Mouse (Mus musculus): ENCODE data around the gene Mtmr3.

The Mtmr3 gene

DNA sequence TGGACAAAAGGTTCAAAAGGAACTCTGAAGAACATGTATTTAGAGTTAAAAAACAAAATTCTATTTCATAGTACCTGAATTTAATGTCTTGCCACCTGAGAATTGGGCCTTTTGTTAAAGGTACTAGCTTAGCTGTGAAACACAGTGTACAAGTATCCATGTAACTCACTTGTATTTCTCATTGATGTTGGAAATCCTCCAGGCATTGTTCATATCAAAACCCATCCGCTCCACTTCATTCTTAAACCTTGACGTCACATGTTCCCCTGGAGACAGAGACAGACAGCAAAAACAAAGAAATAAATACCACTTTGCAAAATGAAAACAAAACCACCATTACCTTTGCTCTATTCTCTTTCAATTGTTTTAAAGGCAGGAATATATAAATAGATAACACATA, 87.2 kb downstream of the Mtmr3 start:
- DNase-seq, result no peak

DNA sequence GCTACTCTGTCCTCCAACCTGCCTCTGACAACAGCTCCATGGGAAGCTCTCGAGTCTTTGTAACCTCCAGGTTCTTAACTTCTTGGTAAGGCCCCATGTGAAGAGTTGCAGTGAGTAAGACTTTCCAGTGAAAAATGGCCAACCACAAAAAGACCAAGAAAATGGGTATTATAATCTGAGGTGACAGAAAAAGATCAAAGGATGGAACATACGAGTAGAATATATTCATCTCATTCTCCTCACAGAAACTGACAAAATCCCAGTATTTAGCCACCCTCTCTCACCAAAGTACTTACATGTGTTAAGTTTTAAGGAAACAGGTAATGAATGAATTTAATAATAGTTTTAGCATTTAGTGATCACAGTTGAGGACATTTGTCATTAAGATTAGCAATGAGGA, 88.2 kb downstream of the Mtmr3 start:
- DNase-seq, result no peak

DNA sequence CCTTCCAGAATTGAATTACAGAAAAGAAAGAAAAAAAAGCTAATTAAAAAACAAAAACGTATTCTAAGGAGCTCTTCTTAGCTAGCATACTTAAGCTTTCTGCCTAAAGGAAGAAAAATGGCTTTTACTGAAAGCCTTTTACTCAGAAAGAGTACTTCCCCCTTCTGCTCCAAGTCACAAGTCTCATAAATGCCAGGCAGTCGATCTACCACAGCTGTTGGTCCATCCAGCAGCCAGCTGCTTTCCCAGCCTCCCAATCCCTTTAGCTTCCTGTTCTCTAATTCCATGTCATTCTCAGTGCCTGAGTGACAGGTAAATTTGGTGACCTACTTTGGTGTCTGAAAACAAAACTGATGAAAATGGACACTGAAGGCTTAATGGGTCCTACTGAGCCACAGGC, 92.5 kb downstream of the Mtmr3 start:
- DNase-seq, result no peak

DNA sequence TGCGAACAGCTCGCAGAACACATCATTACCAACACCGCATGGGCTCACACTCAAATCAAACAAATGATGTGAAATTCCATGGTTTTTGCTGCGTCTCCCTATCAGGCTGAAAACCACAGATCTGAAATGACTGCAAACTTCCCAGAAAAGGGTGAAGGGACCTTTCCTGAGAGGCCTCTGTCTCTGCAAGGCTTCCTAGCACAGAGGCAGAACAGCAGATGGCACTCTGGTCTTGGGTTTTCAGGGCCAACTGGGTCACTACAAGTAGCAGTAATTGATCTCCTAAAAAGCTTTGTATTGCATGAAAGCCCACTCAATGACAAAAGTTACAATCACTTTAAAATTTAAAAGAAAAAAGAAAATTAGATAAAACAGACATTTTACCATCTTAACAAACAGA, 93.8 kb downstream of the Mtmr3 start:
- DNase-seq, result no peak

DNA sequence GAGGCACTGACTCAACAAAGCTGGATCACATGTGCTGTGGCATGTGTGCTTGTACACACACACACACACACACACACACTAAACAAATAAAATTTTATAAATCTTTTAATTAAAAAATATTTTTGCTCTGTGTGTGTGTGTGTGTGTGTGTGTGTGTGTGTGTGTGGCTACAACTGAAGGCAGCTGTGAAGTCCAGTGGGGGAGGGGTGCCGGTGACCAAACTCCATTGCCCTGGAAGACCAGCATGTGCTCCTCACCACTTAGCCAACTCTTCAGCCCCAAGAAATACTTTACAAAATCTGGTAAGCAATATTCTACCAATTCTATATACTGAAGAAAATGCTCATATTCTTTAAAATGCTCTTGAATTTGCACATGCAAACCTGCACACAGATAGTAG, 94.4 kb downstream of the Mtmr3 start:
- no peak for DNase-seq

DNA sequence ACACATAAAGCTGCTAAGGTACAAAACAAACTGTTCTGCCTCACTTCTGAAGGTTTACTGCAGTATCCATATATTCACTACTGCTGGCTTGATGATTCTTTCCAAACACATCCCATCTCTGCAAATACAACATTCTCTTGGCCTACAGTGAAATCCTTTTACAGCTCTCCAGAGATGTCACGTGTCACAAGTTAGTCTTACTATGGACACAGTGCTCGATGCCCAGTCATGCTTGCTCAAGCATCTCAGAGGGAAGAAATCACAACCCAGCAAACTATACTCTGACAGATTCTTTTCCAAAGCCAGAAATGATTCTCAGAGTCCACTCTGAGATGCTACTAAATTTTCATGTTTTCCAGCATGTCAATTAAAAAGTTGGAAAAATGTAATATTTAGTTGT, 95.2 kb downstream of the Mtmr3 start:
- no peak for DNase-seq

DNA sequence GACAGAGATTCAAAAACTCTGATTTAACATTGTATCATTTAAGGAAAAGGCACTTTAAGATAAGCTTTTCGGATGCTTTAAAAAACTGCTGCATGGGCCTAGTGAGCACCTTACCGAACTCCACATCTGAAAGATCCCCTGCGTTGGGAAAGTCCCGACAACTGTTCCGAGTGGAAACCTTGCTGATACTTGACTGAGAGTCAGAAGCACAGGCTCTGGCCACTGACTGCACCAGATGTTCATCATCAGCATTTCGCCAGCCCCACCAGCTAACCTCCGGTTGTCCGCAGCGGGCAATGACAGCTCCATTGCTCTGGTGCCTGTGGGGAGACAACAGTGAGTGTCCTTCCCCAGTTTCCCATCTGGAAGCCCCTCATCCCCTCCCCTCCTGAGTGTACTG, 95.9 kb downstream of the Mtmr3 start:
- no peak for DNase-seq

DNA sequence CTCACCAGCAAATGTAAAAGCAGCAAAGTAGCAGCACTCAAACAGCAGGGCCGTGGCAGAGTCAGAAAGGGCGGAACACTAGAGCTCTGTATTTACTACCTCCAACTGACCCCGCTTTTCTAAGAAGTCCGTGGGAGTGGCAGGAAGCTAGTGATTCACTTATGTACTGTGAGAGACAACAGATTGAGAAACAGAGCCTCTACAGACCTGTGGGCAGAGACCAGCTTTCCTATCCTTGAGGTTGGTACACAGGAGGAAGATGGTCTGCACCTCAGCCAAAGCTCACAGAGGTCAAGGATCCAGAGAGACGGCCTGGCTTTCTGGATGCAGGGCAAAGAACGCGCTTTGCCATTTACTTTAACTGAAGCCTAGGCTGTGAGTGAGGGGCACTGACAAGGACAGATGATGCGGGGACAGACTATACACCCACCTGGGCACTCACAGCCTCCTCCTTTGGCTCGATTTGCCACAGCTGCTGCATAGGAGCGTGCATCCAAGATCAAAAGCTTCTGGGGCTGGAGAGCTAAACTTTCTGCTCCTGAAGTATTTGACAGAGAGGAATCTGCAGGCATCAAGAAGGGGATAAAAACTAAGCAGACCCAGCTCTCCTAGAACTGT, 97.1 kb downstream of the Mtmr3 start:
- no peak for DNase-seq

DNA sequence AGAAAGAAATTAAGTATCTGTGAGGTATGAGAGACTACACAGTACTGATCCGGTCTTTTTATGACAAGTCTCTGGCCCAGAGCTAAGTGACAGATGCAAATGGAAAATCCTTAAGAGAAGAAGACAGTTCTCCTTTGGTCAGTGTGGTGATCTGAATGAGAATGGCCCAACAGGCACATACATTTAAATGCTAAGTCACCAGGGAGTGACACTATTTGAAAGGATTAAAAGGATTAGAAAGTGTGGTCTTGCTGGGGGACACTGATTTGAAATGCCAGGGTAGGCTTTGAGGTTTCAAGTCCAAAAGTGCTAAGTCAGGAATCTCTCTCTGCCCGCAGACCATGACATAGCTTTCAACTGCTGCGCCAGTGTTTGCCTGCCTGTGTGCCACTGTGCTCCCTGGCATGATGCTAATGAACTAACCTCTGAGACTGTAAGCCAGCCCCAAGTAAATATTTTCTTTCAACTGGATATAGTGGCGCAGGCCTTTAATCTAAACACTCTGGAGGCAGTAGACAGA, 99.6 kb downstream of the Mtmr3 start:
- DNase-seq, result no peak

DNA sequence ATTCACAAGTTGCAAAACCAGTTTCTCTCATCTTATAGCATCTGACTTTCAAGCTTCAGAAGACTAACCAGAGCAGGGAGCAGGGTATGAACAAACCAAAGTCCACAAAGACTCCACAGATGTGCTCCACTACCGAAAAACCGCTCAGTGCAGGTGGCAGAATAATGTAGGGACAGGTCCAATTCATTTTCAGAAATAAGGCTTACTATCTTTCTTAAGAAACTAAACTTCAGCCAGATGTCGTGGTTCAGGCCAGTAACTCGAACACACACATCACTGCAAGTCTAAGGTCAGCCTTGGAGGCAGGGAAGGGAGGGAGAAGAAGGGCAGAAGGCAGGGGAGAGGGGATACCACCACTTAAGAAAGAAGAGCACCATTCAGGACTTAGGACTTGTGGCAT, 105.5 kb downstream of the Mtmr3 start:
- DNase-seq, result no peak

DNA sequence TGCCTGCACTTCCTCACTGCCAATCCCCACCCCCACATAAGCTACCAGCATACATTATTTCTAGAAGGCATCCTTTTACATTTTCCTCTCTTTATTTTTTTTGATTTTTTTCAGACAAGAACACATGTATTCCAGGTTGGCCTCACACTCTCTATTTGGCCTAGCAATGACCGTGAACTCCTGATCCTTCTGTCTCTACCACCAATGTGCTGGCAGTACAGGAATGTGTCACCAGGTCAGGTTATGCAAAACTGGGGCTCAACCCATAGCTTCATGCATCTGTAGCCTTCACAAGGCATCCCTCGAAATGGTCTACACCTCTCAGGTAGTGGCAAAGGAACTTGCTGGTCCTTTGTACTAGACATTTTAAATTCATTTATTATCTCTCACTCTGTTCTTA, 105.9 kb downstream of the Mtmr3 start:
- no peak for DNase-seq

DNA sequence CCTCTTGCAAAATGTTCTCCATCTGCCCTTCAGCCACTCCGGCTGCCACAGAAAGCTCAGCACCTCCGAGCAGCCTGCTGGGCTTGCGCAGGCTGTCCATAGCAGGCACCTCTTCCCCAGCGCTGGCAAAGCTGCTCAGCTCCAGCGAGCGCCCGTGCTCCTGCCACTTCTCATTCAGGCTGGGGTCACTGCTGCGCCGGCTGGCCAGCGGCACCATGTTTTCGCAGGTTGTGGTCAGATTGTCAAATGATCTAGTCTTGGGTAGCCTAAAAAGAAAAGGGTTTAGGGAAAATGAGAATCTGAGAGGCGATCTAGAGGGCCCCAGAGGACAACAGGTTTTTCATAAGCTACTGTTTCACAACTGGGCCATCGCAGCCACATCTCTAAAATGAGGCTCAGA, 106.3 kb downstream of the Mtmr3 start:
- no peak for DNase-seq

DNA sequence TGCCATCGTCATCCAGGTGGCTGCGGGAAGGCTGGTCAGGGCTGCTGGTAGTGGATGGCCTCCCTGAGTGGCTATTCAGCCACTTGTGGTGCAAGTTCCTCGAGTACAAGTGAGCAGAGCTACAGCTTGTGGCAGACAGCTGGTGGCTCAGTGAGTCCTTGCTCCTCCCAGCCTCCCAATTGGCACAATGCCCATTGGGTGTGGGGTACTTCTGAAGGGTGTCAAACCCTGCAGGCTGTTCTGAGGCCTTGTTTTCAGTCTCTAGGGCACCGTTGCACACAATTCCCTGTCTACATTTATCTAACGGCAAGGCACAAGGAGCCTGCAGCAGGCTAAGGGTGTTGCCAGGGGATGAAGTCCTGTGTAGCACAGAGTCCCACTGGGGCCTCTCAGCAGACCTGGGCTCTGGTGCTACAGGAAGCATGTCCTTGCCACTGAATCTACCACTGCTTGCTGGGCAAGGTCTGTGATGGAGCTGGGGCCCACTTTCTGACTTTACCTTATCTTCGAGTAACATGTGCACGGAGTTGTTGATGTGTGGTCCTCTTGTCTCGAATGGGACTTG, 107.2 kb downstream of the Mtmr3 start:
- no peak for DNase-seq

DNA sequence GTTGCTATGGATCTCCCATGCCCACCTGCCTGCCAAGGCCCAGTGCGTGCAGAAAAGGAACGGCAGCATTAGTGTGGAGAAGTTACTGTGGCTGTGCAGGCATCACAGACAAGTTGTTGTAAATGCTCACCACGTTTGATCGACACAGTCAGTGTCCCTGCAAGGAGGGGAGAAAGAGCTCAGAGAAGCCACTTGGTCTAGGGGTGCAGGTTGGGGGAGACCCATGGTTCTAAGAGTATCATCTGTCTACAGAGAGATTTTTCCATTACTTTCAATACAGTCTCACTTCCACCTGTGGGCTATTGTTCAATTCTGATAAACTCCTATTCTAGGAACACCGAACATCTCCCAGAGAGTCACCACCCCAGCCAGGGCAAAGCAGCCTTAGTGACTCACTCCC, 110.1 kb downstream of the Mtmr3 start:
- no peak for DNase-seq

DNA sequence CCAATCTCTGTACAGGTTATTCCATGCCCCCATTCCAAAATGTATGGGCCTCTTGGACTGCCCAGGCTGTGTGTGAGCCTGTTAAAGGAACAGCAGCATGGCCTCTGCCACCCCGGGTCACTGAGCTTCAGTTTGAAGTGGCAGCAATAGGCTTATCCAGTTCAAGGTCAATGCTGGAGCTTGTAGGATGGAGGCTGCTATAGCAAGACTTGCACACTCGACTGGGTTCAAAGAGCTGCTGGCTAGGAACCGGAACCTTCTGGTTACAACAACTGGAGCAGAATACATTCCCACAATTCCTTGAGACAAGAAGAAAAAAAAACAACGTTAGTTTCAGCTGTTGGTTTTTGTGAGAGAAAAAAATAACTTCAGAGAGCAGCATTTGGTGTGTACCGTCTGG, 112.0 kb downstream of the Mtmr3 start:
- no peak for DNase-seq

DNA sequence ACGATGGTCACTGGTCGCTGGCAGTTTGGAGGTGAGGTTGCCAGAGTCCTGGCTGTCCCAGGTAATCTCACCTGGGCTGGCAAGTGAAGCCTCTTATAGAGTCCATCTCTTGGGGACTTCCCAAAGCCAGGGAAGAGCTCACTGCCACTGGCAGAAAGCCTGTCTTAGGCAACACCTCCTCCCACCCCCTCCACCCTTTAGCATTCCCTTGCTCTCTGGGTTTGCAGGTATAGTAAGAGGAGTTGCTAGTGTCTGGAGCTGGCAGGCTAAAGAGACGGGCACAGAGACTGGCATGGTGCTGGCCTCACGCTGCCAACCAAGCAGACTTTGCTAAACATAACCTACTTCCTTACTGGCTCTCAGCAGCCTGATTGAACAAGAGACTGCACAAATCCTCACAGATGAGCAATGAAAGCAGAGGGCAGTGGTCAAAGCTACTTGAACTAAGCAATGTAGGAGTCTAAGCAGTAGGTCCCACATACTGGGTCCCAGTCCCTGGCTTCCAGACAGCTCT, 118.4 kb downstream of the Mtmr3 start:
- no peak for DNase-seq

DNA sequence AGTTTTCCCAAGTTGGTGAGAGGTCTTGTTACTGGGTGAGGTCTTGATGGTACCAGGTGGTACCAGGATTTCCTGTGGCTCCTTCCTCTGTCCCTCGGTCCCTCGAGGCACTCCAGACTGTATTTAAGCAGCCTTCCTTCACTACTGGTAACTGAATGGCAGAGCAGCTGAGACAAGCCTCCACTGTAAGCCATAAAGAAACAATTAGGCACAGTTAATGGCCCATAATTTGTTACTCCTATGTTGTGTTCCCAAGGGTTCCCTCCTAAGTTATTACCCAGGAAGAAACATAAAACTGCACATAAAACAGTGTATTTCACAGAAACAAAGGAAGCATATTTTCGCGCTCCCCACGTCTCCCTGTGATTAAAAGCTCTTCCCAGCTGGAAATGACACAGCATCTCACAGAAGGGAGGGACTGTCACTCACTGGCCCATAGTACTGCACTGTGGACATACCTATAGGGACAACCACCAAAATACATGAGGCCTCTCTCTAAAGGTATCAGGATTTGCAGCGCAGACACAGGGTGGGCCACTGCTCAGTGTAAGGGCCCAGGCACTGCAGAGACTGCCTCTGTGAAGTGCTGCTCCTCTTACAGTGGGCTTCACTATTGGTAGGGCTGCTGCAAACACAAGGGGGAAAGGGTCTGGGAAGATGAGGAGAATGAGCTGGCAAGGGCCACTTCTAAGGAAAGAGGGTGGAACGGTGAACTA, 122.0 kb downstream of the Mtmr3 start:
- DNase-seq, result no peak

DNA sequence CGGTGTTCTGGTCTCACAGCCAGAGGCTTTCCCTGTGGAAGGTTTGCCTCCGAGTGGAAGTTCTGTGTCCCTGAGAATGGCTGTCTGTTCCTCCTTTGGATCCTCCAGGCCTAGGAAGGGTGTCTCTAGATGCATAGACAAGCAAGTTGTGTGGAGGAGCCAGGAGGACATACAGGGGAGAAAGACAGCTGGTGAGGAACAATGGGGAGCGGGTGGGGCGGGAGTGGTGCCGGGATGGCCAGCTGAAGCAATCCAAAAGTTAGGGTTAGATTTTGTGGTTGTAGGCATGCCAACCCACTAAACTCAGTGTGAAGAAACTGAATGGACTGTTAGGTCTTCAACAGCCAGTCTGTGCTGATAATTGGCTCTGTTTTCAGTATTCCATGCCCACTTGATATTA, 122.9 kb downstream of the Mtmr3 start:
- no peak for DNase-seq

DNA sequence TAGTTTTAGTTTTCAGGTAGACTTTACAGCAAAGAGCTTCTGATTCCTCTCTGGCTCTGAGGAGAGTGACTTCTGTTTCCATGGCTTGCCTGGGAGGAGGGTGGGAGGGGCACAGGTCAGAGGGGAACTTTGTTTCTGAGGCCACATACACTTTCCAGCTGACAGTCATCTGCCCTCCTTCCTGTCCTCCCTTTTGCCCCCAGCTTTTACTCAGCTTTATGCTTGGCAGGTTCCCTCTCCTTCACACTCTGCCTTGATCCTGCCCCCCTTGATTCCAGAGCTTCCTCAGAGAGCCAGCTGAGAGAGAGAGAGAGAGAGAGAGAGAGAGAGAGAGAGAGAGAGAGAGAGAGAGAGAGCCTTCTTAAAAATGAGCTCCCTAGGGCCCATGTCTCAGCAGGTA, 123.4 kb downstream of the Mtmr3 start:
- DNase-seq, result no peak

DNA sequence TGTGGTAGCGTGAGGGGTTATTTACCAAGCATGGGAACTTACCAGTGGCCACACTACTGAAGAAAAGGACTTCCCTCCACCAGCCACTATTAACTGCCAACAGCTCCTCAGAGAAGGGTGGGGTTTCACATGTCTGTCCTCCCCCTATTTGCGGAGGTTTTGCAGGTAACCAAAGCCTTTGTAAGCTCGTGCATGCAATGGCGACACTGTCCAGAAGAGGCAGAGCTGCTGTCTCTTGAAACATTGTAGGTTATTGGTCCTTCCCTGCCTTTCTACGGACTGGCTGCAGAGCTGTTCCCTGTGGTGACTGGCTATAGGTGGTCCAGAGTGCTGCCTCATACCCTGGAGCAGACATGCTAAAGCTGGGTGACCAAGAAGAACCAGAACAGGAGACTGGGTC, 125.6 kb downstream of the Mtmr3 start:
- no peak for DNase-seq

DNA sequence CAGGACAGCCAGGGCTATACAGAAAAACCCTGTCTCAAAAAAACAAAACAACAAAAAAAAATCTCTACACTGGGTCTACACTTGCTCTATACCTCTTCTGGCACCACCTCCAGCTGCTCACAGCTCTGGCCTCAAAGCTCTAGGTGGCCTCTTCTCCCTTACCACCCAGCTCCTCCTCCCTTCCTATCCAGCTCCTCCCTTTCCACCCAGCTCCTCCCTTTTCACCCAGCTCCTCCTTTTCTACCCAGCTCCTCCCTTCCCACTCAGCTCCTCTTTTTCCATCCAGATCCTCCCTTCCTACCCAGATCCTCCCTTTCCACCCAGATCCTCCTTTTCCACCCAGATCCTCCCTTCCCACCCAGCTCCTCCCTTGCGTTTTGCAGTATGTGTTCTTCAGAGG, 127.2 kb downstream of the Mtmr3 start:
- no peak for DNase-seq

DNA sequence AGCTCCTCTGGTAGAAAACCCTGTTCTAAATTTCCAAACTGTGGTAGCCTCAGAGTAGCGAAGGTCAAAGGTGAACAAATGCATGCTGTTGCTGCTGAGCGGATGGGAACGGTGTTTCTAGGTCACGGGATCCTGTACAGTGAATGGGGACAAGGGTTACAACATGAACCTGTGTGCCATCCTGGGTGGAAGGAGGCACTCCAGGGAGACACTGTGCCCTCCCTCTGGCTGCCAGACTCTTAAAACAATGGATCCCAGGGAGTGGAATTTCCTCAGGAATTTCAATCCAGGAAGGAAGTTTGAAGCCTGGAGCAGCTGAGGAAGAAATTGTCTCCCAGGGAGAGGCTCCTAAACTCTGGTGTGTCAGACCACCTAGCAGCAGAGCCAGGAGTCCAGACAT, 128.5 kb downstream of the Mtmr3 start:
- no peak for DNase-seq

DNA sequence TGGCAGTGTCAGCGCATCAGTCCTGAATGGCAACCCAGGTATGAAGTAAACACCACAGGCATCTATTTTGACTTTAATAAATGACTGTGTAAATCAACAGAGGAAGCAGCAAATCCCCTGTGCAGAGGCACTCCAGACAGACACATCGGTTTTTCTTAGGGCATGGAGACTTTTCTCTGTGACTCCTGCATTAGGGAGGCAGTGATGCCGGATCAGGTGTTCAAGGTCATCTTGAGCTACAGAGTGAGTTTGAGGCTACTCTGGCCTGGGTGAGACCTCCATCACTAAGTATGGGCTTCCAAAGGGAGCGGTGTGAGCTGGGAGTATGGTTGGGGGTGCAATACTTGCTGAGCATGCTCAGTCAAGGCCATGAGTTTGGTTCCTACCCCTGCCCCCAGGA, 130.0 kb downstream of the Mtmr3 start:
- DNase-seq, result no peak

DNA sequence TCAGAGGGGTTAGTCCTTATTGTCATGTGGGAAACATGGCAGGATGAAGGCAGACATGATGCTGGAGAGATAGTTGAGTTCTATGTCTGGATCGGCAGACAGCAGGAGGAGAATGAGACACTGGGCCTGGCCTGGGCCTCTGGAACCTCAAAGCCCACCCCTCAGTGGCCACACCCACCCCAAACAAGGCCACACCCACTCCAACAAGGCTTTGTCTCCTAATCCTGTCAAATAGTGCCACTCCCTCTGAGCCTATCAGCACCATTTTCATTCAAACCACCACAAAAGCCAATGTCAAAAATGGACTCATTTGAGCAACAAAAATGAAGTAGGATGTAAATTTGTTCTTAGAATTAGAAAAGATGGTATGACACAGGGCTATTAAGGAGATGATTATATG, 130.5 kb downstream of the Mtmr3 start:
- DNase-seq, result no peak
